ENCODE assay signal across 30 mouse cellular contexts in the genomic region with DNA sequence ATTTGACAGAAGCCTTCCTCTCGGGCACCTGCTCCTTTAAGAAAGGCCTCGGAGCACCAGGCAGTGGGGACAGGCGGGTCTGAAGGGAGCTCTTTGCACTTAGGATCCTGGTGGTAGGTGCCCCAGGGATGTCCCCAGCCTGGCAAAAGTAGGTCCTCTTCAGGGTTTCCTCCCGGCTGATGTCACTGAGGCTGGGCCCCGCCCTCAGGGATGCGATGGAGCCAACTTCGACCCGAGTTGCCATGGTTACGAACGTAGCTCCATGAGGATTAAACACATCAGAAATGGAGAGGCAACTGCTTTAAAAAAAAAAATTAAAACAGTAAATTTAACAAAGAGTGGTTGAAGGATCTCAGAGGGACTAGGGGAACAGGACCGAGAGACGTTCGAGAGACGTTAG. TPM values are rescaled to one million over a fixed set of nuclear protein-coding genes. Genes with fewer than 3 reads are reported as not detected.
DNase-seq lines count a peak whose midpoint lies in the region; ATAC-seq and TF ChIP-seq lines count a peak whose summit lies in the region.
"Had no signal": no experiment of that assay in that cellular context is flagged by ENCODE, and none has a peak within 500 bp of the region (broad histone marks: within the 10 kb centered on the region; RNA-seq: fewer than 3 reads in every experiment).

No protein-coding gene starts in this region.

- peak overlapping the region; percentile 33 for H3K4me2 ChIP-seq in forebrain, postnatal 0 days (ENCODE audit: low read depth)
- no peak overlapping the region for H3K4me2 ChIP-seq in forebrain, embryonic 12.5 days
- no peak overlapping the region for H3K4me2 ChIP-seq in midbrain, embryonic 16.5 days (ENCODE audit: low read length)
- H3K4me2 ChIP-seq: heart, embryonic 13.5 days; limb, embryonic 13.5 days; liver, embryonic 13.5 days; lung, embryonic 14.5 days had no signal

- H3K4me3 ChIP-seq in forebrain, postnatal 0 days (ENCODE audit: low read depth, low read length): no peak overlapping the region
- H3K4me3 ChIP-seq in forebrain, embryonic 12.5 days (replicated peaks): no peak overlapping the region
- H3K4me3 ChIP-seq in left cerebral cortex, adult 2 months: peak overlapping the region; percentile 47
- no peak overlapping the region for H3K4me3 ChIP-seq in midbrain, embryonic 16.5 days (ENCODE audit: low read depth, low read length)
- H3K4me3 ChIP-seq: heart, adult 2 months; heart, embryonic 13.5 days; limb, embryonic 13.5 days; liver, embryonic 13.5 days had no signal

- peaks cover 5% of the 10 kb centered on the region for H3K36me3 ChIP-seq in forebrain, postnatal 0 days (ENCODE audit: insufficient read depth)
- peaks cover 3% of the 10 kb centered on the region for H3K36me3 ChIP-seq in forebrain, embryonic 12.5 days (replicated peaks)
- no peaks in the 10 kb centered on the region for H3K36me3 ChIP-seq in midbrain, embryonic 16.5 days (ENCODE audit: control insufficient read depth, insufficient read depth, low read length)
- H3K36me3 ChIP-seq: heart, embryonic 13.5 days; limb, embryonic 13.5 days; liver, embryonic 13.5 days had no signal

- TF ChIP-seq CTCF in forebrain, postnatal 0 days (IDR thresholded peaks at IDR 0.05; ENCODE audit: low read depth): no peak
- no peak for TF ChIP-seq CTCF in left cerebral cortex, adult 2 months (IDR thresholded peaks at IDR 0.05)

- intact Hi-C loops in left cerebral cortex, adult 2 months (cut with DNase I): no loop called here
- intact Hi-C loops in left cerebral cortex, postnatal 14 days (cut with DNase I): no loop called here

- peak; percentile 61 for ATAC-seq in forebrain, postnatal 0 days
- no peak for ATAC-seq in forebrain, embryonic 12.5 days (ENCODE audit: low FRiP score)
- ATAC-seq in midbrain, embryonic 16.5 days: no peak

- no peaks in the 10 kb centered on the region for H3K27me3 ChIP-seq in forebrain, postnatal 0 days (ENCODE audit: insufficient read depth, low read length)
- H3K27me3 ChIP-seq in forebrain, embryonic 12.5 days: no peaks in the 10 kb centered on the region
- H3K27me3 ChIP-seq in midbrain, embryonic 16.5 days (ENCODE audit: control insufficient read depth, insufficient read depth, low read depth, low read length): no peaks in the 10 kb centered on the region
- H3K27me3 ChIP-seq: limb, embryonic 13.5 days; liver, embryonic 13.5 days had no signal

- H3K4me1 ChIP-seq in forebrain, postnatal 0 days (ENCODE audit: insufficient read depth): peaks cover 27% of the 10 kb centered on the region; the same call in 1 of the 2 replicates
- peaks cover 3% of the 10 kb centered on the region; the same call in 1 of the 2 replicates for H3K4me1 ChIP-seq in forebrain, embryonic 12.5 days
- H3K4me1 ChIP-seq in midbrain, embryonic 16.5 days (ENCODE audit: control insufficient read depth, insufficient read depth, low read length): peaks cover 11% of the 10 kb centered on the region
- H3K4me1 ChIP-seq: liver, embryonic 13.5 days had no signal

- H3K27ac ChIP-seq in forebrain, postnatal 0 days (ENCODE audit: low read depth, low read length): no peak overlapping the region
- no peak overlapping the region for H3K27ac ChIP-seq in forebrain, embryonic 12.5 days
- H3K27ac ChIP-seq in left cerebral cortex, adult 2 months: no peak overlapping the region; the same call in 1 of the 2 replicates
- H3K27ac ChIP-seq in midbrain, embryonic 16.5 days (ENCODE audit: low read length): peak overlapping the region; percentile 41
- H3K27ac ChIP-seq: heart, adult 2 months; heart, embryonic 13.5 days; kidney, postnatal 0 days; limb, embryonic 13.5 days; liver, embryonic 13.5 days had no signal

- peak overlapping the region; percentile 15; the same call in 1 of the 2 replicates for H3K9ac ChIP-seq in forebrain, postnatal 0 days
- H3K9ac ChIP-seq in forebrain, embryonic 12.5 days: no peak overlapping the region
- H3K9ac ChIP-seq in midbrain, embryonic 16.5 days (ENCODE audit: low read depth, low read length): no peak overlapping the region
- H3K9ac ChIP-seq: heart, embryonic 13.5 days; limb, embryonic 13.5 days; liver, embryonic 13.5 days; lung, embryonic 14.5 days had no signal

- H3K9me3 ChIP-seq in forebrain, postnatal 0 days (ENCODE audit: low read length): no peaks in the 10 kb centered on the region
- no peaks in the 10 kb centered on the region for H3K9me3 ChIP-seq in forebrain, embryonic 12.5 days
- no peaks in the 10 kb centered on the region for H3K9me3 ChIP-seq in midbrain, embryonic 16.5 days (replicated peaks; ENCODE audit: control insufficient read depth, low read length, poor library complexity, severe bottlenecking)
- H3K9me3 ChIP-seq: heart, embryonic 13.5 days; limb, embryonic 13.5 days; liver, embryonic 13.5 days had no signal

- peak; percentile 75 for DNase-seq in forebrain, postnatal 0 days
- DNase-seq in left cerebral cortex, adult 2 months (ENCODE audit: extremely low spot score in 1 of 2, low spot score in 2 of 2): no peak
- DNase-seq in left cerebral cortex, adult 8-10 months (ENCODE audit: low spot score in 2 of 2): no peak
- peak; percentile 26 for DNase-seq in brain, embryonic 18.5 days (ENCODE audit: low read depth, low spot score)
- no peak for DNase-seq in left cerebral cortex, postnatal 14 days (ENCODE audit: low spot score in 2 of 2)
- no peak for DNase-seq in spleen, adult 18-20 months
- DNase-seq: adrenal gland, postnatal 25 days; cerebellum, adult 11-12 months; gastrocnemius, postnatal 25 days; heart, adult 2 months; heart, postnatal 14 days; kidney, adult 2 months; liver, embryonic 13.5 days; lung, embryonic 14.5 days; right cerebral cortex, adult 18-20 months; thymus, postnatal 14 days had no signal

- 50% methylated on average over 14 of the region's 14 CpGs for WGBS in forebrain, postnatal 0 days
- WGBS in forebrain, embryonic 12.5 days: 77% methylated on average over 14 of the region's 14 CpGs
- WGBS in midbrain, embryonic 16.5 days: 52% methylated on average over 14 of the region's 14 CpGs

RNA-seq across cellular contexts. Expression of a gene that starts 29.1 kb away (rescaled TPM):
- 9.2 and 10.9 TPM in 2 replicates for total RNA-seq in forebrain, postnatal 0 days (2014; rRNA removed)
- 2.7 and 3.3 TPM in 2 replicates for polyA plus RNA-seq in forebrain, postnatal 0 days (2015; fragmentation: Nextera tagmentation; extraction: Ambion mirVana)
- polyA plus RNA-seq in forebrain, embryonic 12.5 days (2016; fragmentation: Nextera tagmentation; extraction: Ambion mirVana): 4.5 and 6.1 TPM in 2 replicates
- total RNA-seq in left cerebral cortex, adult 2 months (2021): 10 to 100 TPM; 39.6 to 45.1 TPM
- 10 to 100 TPM; 33.9 to 38.7 (median 35.5) TPM for total RNA-seq in left cerebral cortex, adult 8-10 months (2022)
- 3.8 and 4.2 TPM in 2 replicates for polyA plus RNA-seq in midbrain, embryonic 16.5 days (2015; fragmentation: Nextera tagmentation; extraction: Ambion mirVana)
- total RNA-seq in left cerebral cortex, postnatal 14 days (2021): 10 to 100 TPM; 55.8 to 63.6 TPM

RNA-seq across cellular contexts. Expression of a gene that starts 34.8 kb away (rescaled TPM):
- not detected in 2 replicates for total RNA-seq in forebrain, postnatal 0 days (2014; rRNA removed)
- polyA plus RNA-seq in forebrain, postnatal 0 days (2015; fragmentation: Nextera tagmentation; extraction: Ambion mirVana): not detected in 2 replicates
- polyA plus RNA-seq in forebrain, embryonic 12.5 days (2016; fragmentation: Nextera tagmentation; extraction: Ambion mirVana): 0.20 and 0.28 TPM in 2 replicates
- not detected for total RNA-seq in left cerebral cortex, adult 2 months (2021)
- total RNA-seq in left cerebral cortex, adult 8-10 months (2022): not detected
- polyA plus RNA-seq in midbrain, embryonic 16.5 days (2015; fragmentation: Nextera tagmentation; extraction: Ambion mirVana): not detected in 2 replicates
- total RNA-seq in left cerebral cortex, postnatal 14 days (2021): not detected
- total RNA-seq: adrenal gland, postnatal 25 days; gastrocnemius, postnatal 25 days; heart, adult 2 months; heart, postnatal 14 days; layer of hippocampus, postnatal 14 days; left cerebral cortex, postnatal 10 days; megakaryocyte, adult 5-6 weeks; monocyte, adult 5-6 weeks had no signal
- polyA plus RNA-seq: heart, adult 2 months; heart, embryonic 13.5 days; hindbrain, embryonic 11.5 days; intestine, embryonic 14.5 days; kidney, adult 2 months; large intestine, adult 2 months; limb, embryonic 13.5 days; liver, embryonic 13.5 days; lung, embryonic 14.5 days; neural tube, embryonic 11.5 days; small intestine, adult 2 months had no signal

Comparison
In these comparisons a context has a peak if more than half of its experiments do, and no peak if none do; other contexts are left out.
1. DNase-seq: peak in forebrain, postnatal 0 days (single experiment) and brain, embryonic 18.5 days (single experiment); none in left cerebral cortex, adult 2 months (0 of 2), left cerebral cortex, adult 8-10 months (0 of 2), left cerebral cortex, postnatal 14 days (0 of 2) and spleen, adult 18-20 months (0 of 2).